Mouse (Mus musculus): ENCODE measurements around the gene Lrig1.

- TF ChIP-seq CTCF (IDR thresholded peaks at IDR 0.05; ENCODE audit: insufficient read depth, low read depth, low read length), result no peak
- no peak for TF ChIP-seq POLR2A (IDR thresholded peaks at IDR 0.05; ENCODE audit: insufficient read depth, low read depth, low read length)
Observed at GRCm38 (mm10) chr6:94676300-94676699, 23.7 kb downstream of the Lrig1 start.
